Mouse (Mus musculus) spleen, adult 2 months (tissue): ENCODE results near the gene Map4k3.

Experiments
- CTCF ChIP-seq: fragments of 200-500 bp; IDR thresholded peaks from 2 replicates; pipeline ENCODE4 v1.5.1; 2011; ENCODE audit warnings: mild to moderate bottlenecking, inconsistent platforms; ENCODE audit not compliant: insufficient read depth, insufficient read length, insufficient replicate concordance; ENCODE audit errors: extremely low read depth
- POLR2A ChIP-seq: fragments of 200-500 bp; IDR thresholded peaks from 2 replicates; pipeline ENCODE4 v1.6.1; 2011; ENCODE audit warnings: low read depth, low read length, inconsistent platforms

- TF ChIP-seq CTCF (no peak), POLR2A (no peak)
Observed at GRCm38 (mm10) chr17:80558583-80558982, 169.7 kb downstream of the Map4k3 start.
